In genomic region chr11:90358063-90358462, GRCm38 (mm10) we compare ENCODE assay signal across 13 mouse cellular contexts. TPM values are rescaled to one million over a fixed set of nuclear protein-coding genes. Genes with fewer than 3 reads are reported as not detected.
DNase-seq lines count a peak whose midpoint lies in the region; ATAC-seq and TF ChIP-seq lines count a peak whose summit lies in the region.
"Had no signal": no experiment of that assay in that cellular context is flagged by ENCODE, and none has a peak within 500 bp of the region (broad histone marks: within the 10 kb centered on the region; RNA-seq: fewer than 3 reads in every experiment).

No protein-coding gene starts in this region.

- no peak for ATAC-seq in liver, embryonic 11.5 days (replicated peaks; ENCODE audit: low FRiP score)
- peak; percentile 68 for ATAC-seq in intestine, embryonic 16.5 days
- no peak for ATAC-seq in midbrain, embryonic 14.5 days (ENCODE audit: low FRiP score, low TSS enrichment)
- no peak for ATAC-seq in midbrain, embryonic 15.5 days (replicated peaks)
- ATAC-seq: forebrain, embryonic 16.5 days had no signal

- DNase-seq in liver, adult 2 months (ENCODE audit: extremely low read depth, low read depth, low spot score): peak; percentile 99
- DNase-seq in liver, embryonic 11.5 days (ENCODE audit: low spot score): no peak
- DNase-seq in kidney, postnatal 10 days: peak; percentile 66
- peak; percentile 51 for DNase-seq in lung, postnatal 36 days
- no peak for DNase-seq in midbrain, embryonic 14.5 days
- DNase-seq: cerebellum, adult 11 months had no signal

- no peaks in the 10 kb centered on the region for H3K9me3 ChIP-seq in liver, embryonic 11.5 days (ENCODE audit: control insufficient read depth, low read length)
- H3K9me3 ChIP-seq in intestine, embryonic 16.5 days (ENCODE audit: control insufficient read depth, low read length): no peaks in the 10 kb centered on the region
- no peaks in the 10 kb centered on the region for H3K9me3 ChIP-seq in midbrain, embryonic 14.5 days (ENCODE audit: control insufficient read depth, low read length)
- H3K9me3 ChIP-seq in midbrain, embryonic 15.5 days: no peaks in the 10 kb centered on the region
- H3K9me3 ChIP-seq: embryonic facial prominence, embryonic 12.5 days; hindbrain, embryonic 10.5 days; limb, embryonic 12.5 days had no signal

- peak overlapping the region; percentile 79 for H3K27ac ChIP-seq in liver, adult 2 months (replicated peaks; ENCODE audit: insufficient read depth, low read depth, low read length)
- H3K27ac ChIP-seq in liver, embryonic 11.5 days (ENCODE audit: low read depth, low read length): no peak overlapping the region
- H3K27ac ChIP-seq in intestine, embryonic 16.5 days (ENCODE audit: low read length): no peak overlapping the region
- H3K27ac ChIP-seq in midbrain, embryonic 14.5 days (replicated peaks; ENCODE audit: low read depth, low read length): no peak overlapping the region
- H3K27ac ChIP-seq in midbrain, embryonic 15.5 days: no peak overlapping the region
- H3K27ac ChIP-seq: embryonic facial prominence, embryonic 12.5 days; hindbrain, embryonic 10.5 days; limb, embryonic 12.5 days had no signal

- no peaks in the 10 kb centered on the region for H3K27me3 ChIP-seq in liver, adult 2 months (ENCODE audit: control insufficient read depth, insufficient read depth, low read length)
- no peaks in the 10 kb centered on the region for H3K27me3 ChIP-seq in liver, embryonic 11.5 days (replicated peaks; ENCODE audit: control insufficient read depth, insufficient read depth, low read length)
- no peaks in the 10 kb centered on the region for H3K27me3 ChIP-seq in intestine, embryonic 16.5 days (replicated peaks; ENCODE audit: control insufficient read depth, insufficient read depth, low read length)
- H3K27me3 ChIP-seq in midbrain, embryonic 14.5 days (ENCODE audit: control insufficient read depth, insufficient read depth, low read length): no peaks in the 10 kb centered on the region
- H3K27me3 ChIP-seq in midbrain, embryonic 15.5 days (replicated peaks): no peaks in the 10 kb centered on the region
- H3K27me3 ChIP-seq: embryonic facial prominence, embryonic 12.5 days; limb, embryonic 12.5 days had no signal

- peaks cover 40% of the 10 kb centered on the region for H3K4me1 ChIP-seq in liver, adult 2 months (ENCODE audit: control insufficient read depth, insufficient read depth, low read length)
- no peaks in the 10 kb centered on the region; the same call in 1 of the 2 replicates for H3K4me1 ChIP-seq in liver, embryonic 11.5 days (replicated peaks; ENCODE audit: control insufficient read depth, insufficient read depth, low read length)
- H3K4me1 ChIP-seq in intestine, embryonic 16.5 days (ENCODE audit: control insufficient read depth, insufficient read depth, low read length): peaks cover 20% of the 10 kb centered on the region
- peaks cover 8% of the 10 kb centered on the region; the same call in 1 of the 2 replicates for H3K4me1 ChIP-seq in midbrain, embryonic 14.5 days (ENCODE audit: control insufficient read depth, insufficient read depth, low read length)
- H3K4me1 ChIP-seq in midbrain, embryonic 15.5 days: peaks cover 10% of the 10 kb centered on the region

- H3K79me2 ChIP-seq in liver, adult 2 months (ENCODE audit: control insufficient read depth, insufficient read depth, low read length): peaks cover 14% of the 10 kb centered on the region

- H3K4me2 ChIP-seq in liver, embryonic 11.5 days: no peak overlapping the region
- no peak overlapping the region for H3K4me2 ChIP-seq in intestine, embryonic 16.5 days (ENCODE audit: low read depth, low read length)
- no peak overlapping the region for H3K4me2 ChIP-seq in midbrain, embryonic 14.5 days (ENCODE audit: low read length)
- H3K4me2 ChIP-seq in midbrain, embryonic 15.5 days: no peak overlapping the region
- H3K4me2 ChIP-seq: embryonic facial prominence, embryonic 12.5 days; limb, embryonic 12.5 days had no signal

- no peak for TF ChIP-seq POLR2A in liver, adult 2 months (IDR thresholded peaks at IDR 0.05; ENCODE audit: extremely low read depth, insufficient read depth, low read length)

- no peak overlapping the region for H3K4me3 ChIP-seq in liver, adult 2 months (ENCODE audit: insufficient read depth, low read depth, low read length)
- H3K4me3 ChIP-seq in liver, embryonic 11.5 days (ENCODE audit: low read depth, low read length): no peak overlapping the region
- no peak overlapping the region for H3K4me3 ChIP-seq in intestine, embryonic 16.5 days (ENCODE audit: low read length)
- no peak overlapping the region for H3K4me3 ChIP-seq in midbrain, embryonic 14.5 days (replicated peaks; ENCODE audit: low read depth, low read length)
- H3K4me3 ChIP-seq in midbrain, embryonic 15.5 days: no peak overlapping the region
- H3K4me3 ChIP-seq: embryonic facial prominence, embryonic 12.5 days; hindbrain, embryonic 10.5 days; limb, embryonic 12.5 days had no signal

- TF ChIP-seq CTCF in liver, adult 2 months (IDR thresholded peaks at IDR 0.05; ENCODE audit: low read depth, low read length): no peak

- 10% methylated on average over 8 of the region's 8 CpGs for WGBS in liver, adult 2 months
- 69% methylated on average over 8 of the region's 8 CpGs for WGBS in liver, embryonic 11.5 days
- WGBS in intestine, embryonic 16.5 days: 32% methylated on average over 8 of the region's 8 CpGs
- WGBS in midbrain, embryonic 14.5 days: 83% methylated on average over 8 of the region's 8 CpGs
- WGBS in midbrain, embryonic 15.5 days: 76% methylated on average over 8 of the region's 8 CpGs

- peak overlapping the region; percentile 14 for H3K9ac ChIP-seq in liver, adult 2 months (ENCODE audit: low read depth, low read length)
- no peak overlapping the region for H3K9ac ChIP-seq in liver, embryonic 11.5 days (ENCODE audit: low read depth, low read length)
- no peak overlapping the region for H3K9ac ChIP-seq in intestine, embryonic 16.5 days (ENCODE audit: low read depth, low read length)
- H3K9ac ChIP-seq in midbrain, embryonic 14.5 days (replicated peaks; ENCODE audit: low read length): no peak overlapping the region
- H3K9ac ChIP-seq in midbrain, embryonic 15.5 days: no peak overlapping the region
- H3K9ac ChIP-seq: embryonic facial prominence, embryonic 12.5 days; limb, embryonic 12.5 days had no signal

- H3K36me3 ChIP-seq in liver, adult 2 months (ENCODE audit: control insufficient read depth, insufficient read depth, low read length): no peaks in the 10 kb centered on the region
- H3K36me3 ChIP-seq in liver, embryonic 11.5 days (ENCODE audit: control insufficient read depth, insufficient read depth, low read length): no peaks in the 10 kb centered on the region
- no peaks in the 10 kb centered on the region for H3K36me3 ChIP-seq in intestine, embryonic 16.5 days (ENCODE audit: control insufficient read depth, insufficient read depth, low read length)
- H3K36me3 ChIP-seq in midbrain, embryonic 14.5 days (ENCODE audit: control insufficient read depth, insufficient read depth, low read length): no peaks in the 10 kb centered on the region
- no peaks in the 10 kb centered on the region for H3K36me3 ChIP-seq in midbrain, embryonic 15.5 days (replicated peaks)
- H3K36me3 ChIP-seq: embryonic facial prominence, embryonic 12.5 days; hindbrain, embryonic 10.5 days; limb, embryonic 12.5 days had no signal

RNA-seq across cellular contexts. Expression of gene Hlf, which starts 32.6 kb away (rescaled TPM):
- 12.1 and 13.7 TPM in 2 replicates for total RNA-seq in liver, adult 2 months (2014; rRNA removed)
- polyA plus RNA-seq in liver, adult 2 months (2012; rRNA removed): 18.3 and 25.2 TPM in 2 replicates
- 6.6 and 6.9 TPM in 2 replicates for polyA plus RNA-seq in liver, embryonic 11.5 days (2014; fragmentation: Nextera tagmentation; extraction: Ambion mirVana)
- polyA plus RNA-seq in intestine, embryonic 16.5 days (2015; fragmentation: Nextera tagmentation; extraction: Ambion mirVana): 0.79 and 2.1 TPM in 2 replicates
- polyA plus RNA-seq in midbrain, embryonic 14.5 days (2014; fragmentation: Nextera tagmentation; extraction: Ambion mirVana): 2.1 and 3.4 TPM in 2 replicates
- polyA plus RNA-seq in midbrain, embryonic 15.5 days (2015; fragmentation: Nextera tagmentation; extraction: Ambion mirVana): 7.2 and 7.6 TPM in 2 replicates
- total RNA-seq: monocyte, adult 5-6 weeks had no signal

Comparison
In these comparisons a context has a peak if more than half of its experiments do, and no peak if none do; other contexts are left out.
1. DNase-seq: peak in liver, adult 2 months (single experiment), kidney, postnatal 10 days (single experiment) and lung, postnatal 36 days (single experiment); none in liver, embryonic 11.5 days (single experiment) and midbrain, embryonic 14.5 days (single experiment).